Mouse (Mus musculus) cortical plate, adult 2 months (tissue): ENCODE results near the gene Anxa5.

ENCODE experiments used
- CTCF ChIP-seq: fragments of 200-500 bp; IDR thresholded peaks from 2 replicates; pipeline ENCODE4 v1.5.1; 2011; ENCODE audit warnings: mild to moderate bottlenecking, control low read depth, low read length; ENCODE audit not compliant: insufficient read depth; ENCODE audit errors: extremely low read depth
- POLR2A ChIP-seq: fragments of 200-500 bp; IDR thresholded peaks from 2 replicates; pipeline ENCODE4 v1.6.1; 2011; ENCODE audit warnings: mild to moderate bottlenecking, low read length, control low read depth; ENCODE audit not compliant: insufficient read depth; ENCODE audit errors: extremely low read depth

- TF ChIP-seq CTCF: no peak
- no peak for TF ChIP-seq POLR2A
Measured at GRCm38 (mm10) chr3:36501546-36501945, 25.9 kb upstream of the Anxa5 start.
